Mouse (Mus musculus) urinary bladder, postnatal 36 days (tissue): ENCODE results near the gene Ret.
A peak's percentile ranks its signal among the peaks of the same experiment; 100 is the strongest.

Source experiments
- DNase-seq, 2 experiments: peaks; one replicate each; pipeline ENCODE4 v3.0.0; 2022; ENCODE audit warnings: low spot score in 2 of 2, mixed read lengths in 1 of 2

The Ret gene

GRCm38 (mm10) chr6:118173975-118174328 is 23.6 kb downstream of the Ret start:
- no peak for DNase-seq

- DNase-seq, result no peak
Measured at GRCm38 (mm10) chr6:118173251-118173974, 24.1 kb downstream of the Ret start.

- DNase-seq, result no peak
Measured at GRCm38 (mm10) chr6:118171386-118171785, 26.1 kb downstream of the Ret start.

- DNase-seq, result no peak
Measured at GRCm38 (mm10) chr6:118168106-118168505, 29.4 kb downstream of the Ret start.

GRCm38 (mm10) chr6:118167013-118167412 is 30.5 kb downstream of the Ret start:
- no peak for DNase-seq

- no peak for DNase-seq
Measured at GRCm38 (mm10) chr6:118165516-118165915, 32.0 kb downstream of the Ret start.

GRCm38 (mm10) chr6:118164691-118165090 is 32.8 kb downstream of the Ret start:
- DNase-seq, result no peak

GRCm38 (mm10) chr6:118163086-118163485 is 34.4 kb downstream of the Ret start:
- no peak for DNase-seq

GRCm38 (mm10) chr6:118162457-118163082 is 34.9 kb downstream of the Ret start:
- DNase-seq, result no peak

GRCm38 (mm10) chr6:118153091-118153490 is 44.4 kb downstream of the Ret start:
- DNase-seq, result no peak

- no peak for DNase-seq
Measured at GRCm38 (mm10) chr6:118150988-118151387, 46.5 kb downstream of the Ret start.

GRCm38 (mm10) chr6:118150538-118150937 is 47.0 kb downstream of the Ret start:
- DNase-seq, result no peak

GRCm38 (mm10) chr6:118150128-118150527 is 47.4 kb downstream of the Ret start:
- no peak for DNase-seq

- DNase-seq, result no peak
Measured at GRCm38 (mm10) chr6:118140961-118141360, 56.6 kb downstream of the Ret start.

- DNase-seq, result peak; percentile 95 to 96
Measured at GRCm38 (mm10) chr6:118138731-118139709, 58.5 kb downstream of the Ret start, which contains the start of gene Csgalnact2. Csgalnact2 (minus strand) TSS chr6:118139140.

GRCm38 (mm10) chr6:118137148-118137547 is 60.4 kb downstream of the Ret start:
- DNase-seq, result no peak

GRCm38 (mm10) chr6:118134461-118134860 is 63.1 kb downstream of the Ret start:
- DNase-seq, result no peak

GRCm38 (mm10) chr6:118130022-118130421 is 67.5 kb downstream of the Ret start:
- no peak for DNase-seq

- no peak for DNase-seq
Measured at GRCm38 (mm10) chr6:118127827-118128487, 69.6 kb downstream of the Ret start.

GRCm38 (mm10) chr6:118127198-118127597 is 70.3 kb downstream of the Ret start:
- DNase-seq, result no peak

GRCm38 (mm10) chr6:118126577-118126976 is 70.9 kb downstream of the Ret start:
- no peak for DNase-seq

GRCm38 (mm10) chr6:118122767-118123166 is 74.8 kb downstream of the Ret start:
- no peak for DNase-seq
